Mouse (Mus musculus): ENCODE data around the gene Kcnh2. TPM values are rescaled to one million over a fixed set of nuclear protein-coding genes. Genes with fewer than 3 reads are reported as not detected.
A peak's percentile ranks its signal among the peaks of the same experiment; 100 is the strongest.

Gene Kcnh2
- polyA plus RNA-seq, 2 experiments = 3.8 to 16.2 TPM

DNA sequence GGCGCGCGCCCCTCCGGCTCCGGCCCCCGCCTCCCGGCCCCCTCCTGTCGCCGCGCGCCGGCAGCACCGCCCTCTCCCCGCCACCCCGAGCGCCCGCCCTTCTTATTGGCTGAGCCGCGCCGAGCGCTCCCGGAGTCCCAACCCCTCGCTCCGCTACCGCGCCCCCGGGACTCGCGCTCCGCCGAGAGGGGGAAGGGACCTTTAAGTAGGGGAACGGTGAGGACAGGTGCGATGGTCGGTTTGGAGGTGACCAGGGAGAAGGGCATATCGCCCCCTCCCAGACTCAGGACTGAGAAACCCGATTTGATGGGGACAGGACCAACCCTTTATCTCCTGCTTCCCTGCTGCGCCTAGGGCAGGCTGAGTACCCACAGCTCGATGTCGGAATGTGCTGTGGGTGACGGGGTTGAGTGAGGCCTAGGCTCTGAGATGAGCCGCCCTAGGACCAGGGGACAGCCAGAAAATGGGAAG, 332 bp upstream of the Kcnh2 start:
- Histone ChIP-seq H3K4me2 (replicated peaks; ENCODE audit: low read depth, low read length, severe bottlenecking) (peak overlapping the region; percentile 99), H3K27ac (replicated peaks; ENCODE audit: low read depth, low read length) (peak overlapping the region; percentile 67; the same call in 1 of the 2 replicates), H3K36me3 (ENCODE audit: control insufficient read depth, insufficient read depth, low read length) (no peaks in the 10 kb centered on the region), H3K4me1 (ENCODE audit: control insufficient read depth, insufficient read depth, low read length) (peaks cover 18% of the 10 kb centered on the region), H3K9ac (ENCODE audit: low read depth, low read length, severe bottlenecking) (peak overlapping the region; percentile 64; the same call in 1 of the 2 replicates), H3K27me3 (ENCODE audit: control insufficient read depth, insufficient read depth, low read length) (peaks cover 30% of the 10 kb centered on the region), H3K4me3 (replicated peaks; ENCODE audit: low read length) (peak overlapping the region; percentile 60), H3K9me3 (ENCODE audit: control insufficient read depth, low read length) (no peaks in the 10 kb centered on the region)
- WGBS = under 1% methylated on average over 28 of the region's 41 CpGs
- TF ChIP-seq POLR2A (IDR thresholded peaks at IDR 0.05; ENCODE audit: borderline replicate concordance, extremely low read depth, insufficient read depth, insufficient read length) = no peak
- ATAC-seq (ENCODE audit: low FRiP score, low read depth) (peak; percentile 82), DNase-seq (ENCODE audit: low spot score) (peak; percentile 80)

DNA sequence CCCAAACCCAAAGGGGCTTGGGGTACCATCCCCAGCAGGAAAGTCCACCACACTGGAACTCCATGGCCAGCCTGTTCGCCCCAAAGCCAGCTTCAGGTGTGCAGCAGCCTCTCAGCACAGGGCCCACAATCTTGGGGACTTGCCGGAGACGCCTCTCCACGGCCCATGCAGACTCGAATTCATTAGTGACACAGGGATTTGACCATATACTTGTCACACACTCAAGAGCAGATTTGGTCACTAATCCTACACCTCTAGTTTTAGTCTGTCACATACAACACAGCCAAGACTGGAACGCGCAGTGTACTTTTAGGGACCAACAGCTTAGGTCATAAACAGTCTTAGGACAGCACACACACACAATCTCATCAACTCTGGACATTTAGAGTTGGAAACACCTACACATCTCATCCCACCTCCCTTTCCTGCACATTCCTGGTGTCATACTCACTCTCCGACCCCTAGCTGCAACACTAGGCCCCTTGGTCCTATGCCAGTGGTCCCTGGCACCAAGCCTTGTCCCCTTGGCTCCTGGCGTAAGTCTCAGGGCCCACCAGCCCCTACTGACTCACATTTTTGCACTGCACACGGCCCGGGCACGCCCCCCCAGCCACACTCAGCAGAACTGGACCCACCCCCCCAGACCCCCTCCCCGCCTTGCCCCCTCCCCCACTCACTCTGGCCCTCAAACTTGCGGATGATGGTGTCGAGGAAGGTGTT, 713 bp downstream of the Kcnh2 start:
- Histone ChIP-seq H3K9me3 (ENCODE audit: control insufficient read depth, low read length) (no peaks in the 10 kb centered on the region), H3K27me3 (ENCODE audit: control insufficient read depth, insufficient read depth, low read length) (peaks cover 30% of the 10 kb centered on the region), H3K4me2 (replicated peaks; ENCODE audit: low read depth, low read length, severe bottlenecking) (peak overlapping the region; percentile 99), H3K4me1 (ENCODE audit: control insufficient read depth, insufficient read depth, low read length) (peaks cover 18% of the 10 kb centered on the region), H3K4me3 (replicated peaks; ENCODE audit: low read length) (peak overlapping the region; percentile 60), H3K36me3 (ENCODE audit: control insufficient read depth, insufficient read depth, low read length) (no peaks in the 10 kb centered on the region), H3K9ac (ENCODE audit: low read depth, low read length, severe bottlenecking) (peak overlapping the region; percentile 64), H3K27ac (replicated peaks; ENCODE audit: low read depth, low read length) (no peak overlapping the region)
- ATAC-seq (ENCODE audit: low FRiP score, low read depth) = no peak
- DNase-seq (ENCODE audit: low spot score) = no peak
- WGBS = 41% methylated on average over 13 of the region's 15 CpGs
- no peak for TF ChIP-seq POLR2A (IDR thresholded peaks at IDR 0.05; ENCODE audit: borderline replicate concordance, extremely low read depth, insufficient read depth, insufficient read length)

DNA sequence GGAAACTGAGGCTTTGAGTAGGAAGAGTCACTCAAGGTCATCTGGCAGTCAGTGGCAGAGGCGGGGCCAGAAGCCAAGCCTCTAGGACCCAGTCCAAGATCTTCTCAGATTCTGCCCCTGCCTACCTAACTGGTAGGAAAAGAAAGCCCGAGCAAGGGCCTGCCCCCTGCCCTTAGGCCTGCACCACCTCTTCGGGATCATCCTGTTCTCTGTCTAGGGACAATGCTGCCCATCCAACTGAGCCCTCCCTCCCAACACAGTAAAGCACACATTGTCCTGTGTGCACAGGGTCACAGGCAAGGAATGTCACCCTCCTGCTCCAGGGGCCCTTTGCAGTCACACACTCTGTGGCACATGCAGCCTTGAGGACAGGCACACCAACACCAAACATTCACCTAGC, 1.3 kb downstream of the Kcnh2 start:
- ATAC-seq (ENCODE audit: low FRiP score, low read depth) = no peak
- Histone ChIP-seq H3K4me1 (ENCODE audit: control insufficient read depth, insufficient read depth, low read length) (peaks cover 18% of the 10 kb centered on the region), H3K9ac (ENCODE audit: low read depth, low read length, severe bottlenecking) (no peak overlapping the region)

DNA sequence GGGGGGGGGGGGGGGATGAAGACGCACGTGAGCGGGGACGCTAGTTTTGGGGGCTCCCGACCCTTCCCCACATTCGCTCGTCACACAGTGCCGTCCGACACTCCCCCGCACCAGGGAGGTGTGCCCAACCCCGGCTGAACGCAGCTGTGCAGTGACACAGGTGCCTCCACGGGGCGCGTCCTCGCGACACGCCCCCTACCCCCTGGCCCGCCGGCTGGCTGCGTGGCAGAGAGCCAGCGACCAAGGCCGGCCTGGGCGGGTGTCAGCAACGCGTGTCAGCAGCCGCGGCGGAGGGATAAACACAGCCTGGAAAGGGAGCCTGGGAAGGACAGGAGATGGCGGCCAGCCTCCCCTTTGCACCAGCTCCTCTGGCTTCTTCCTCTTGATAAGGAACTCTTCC, 2.9 kb downstream of the Kcnh2 start:
- no peak for TF ChIP-seq POLR2A (IDR thresholded peaks at IDR 0.05; ENCODE audit: borderline replicate concordance, extremely low read depth, insufficient read depth, insufficient read length)
- H3K27ac ChIP-seq (replicated peaks; ENCODE audit: low read depth, low read length) = no peak overlapping the region
- peak overlapping the region; percentile 80 for H3K4me2 ChIP-seq (replicated peaks; ENCODE audit: low read depth, low read length, severe bottlenecking)
- H3K36me3 ChIP-seq (ENCODE audit: control insufficient read depth, insufficient read depth, low read length) = no peaks in the 10 kb centered on the region
- under 1% methylated on average over 20 of the region's 30 CpGs for WGBS
- H3K4me3 ChIP-seq (replicated peaks; ENCODE audit: low read length) = peak overlapping the region; percentile 43
- H3K4me1 ChIP-seq (ENCODE audit: control insufficient read depth, insufficient read depth, low read length) = peaks cover 18% of the 10 kb centered on the region
- H3K9me3 ChIP-seq (ENCODE audit: control insufficient read depth, low read length) = no peaks in the 10 kb centered on the region
- no peak for ATAC-seq (ENCODE audit: low FRiP score, low read depth)
- H3K27me3 ChIP-seq (ENCODE audit: control insufficient read depth, insufficient read depth, low read length) = peaks cover 30% of the 10 kb centered on the region
- no peak overlapping the region for H3K9ac ChIP-seq (ENCODE audit: low read depth, low read length, severe bottlenecking)
- peak; percentile 17 for DNase-seq (ENCODE audit: low spot score)

More for the DNA sequence above, 1.3 kb downstream of the Kcnh2 start:
- 65% methylated on average over 3 of the region's 3 CpGs for WGBS
- Histone ChIP-seq H3K4me2 (replicated peaks; ENCODE audit: low read depth, low read length, severe bottlenecking) (peak overlapping the region; percentile 99; the same call in 1 of the 2 replicates), H3K27me3 (ENCODE audit: control insufficient read depth, insufficient read depth, low read length) (peaks cover 30% of the 10 kb centered on the region), H3K4me3 (replicated peaks; ENCODE audit: low read length) (peak overlapping the region; percentile 60; the same call in 1 of the 2 replicates), H3K9me3 (ENCODE audit: control insufficient read depth, low read length) (no peaks in the 10 kb centered on the region), H3K36me3 (ENCODE audit: control insufficient read depth, insufficient read depth, low read length) (no peaks in the 10 kb centered on the region), H3K27ac (replicated peaks; ENCODE audit: low read depth, low read length) (no peak overlapping the region)
- no peak for TF ChIP-seq POLR2A (IDR thresholded peaks at IDR 0.05; ENCODE audit: borderline replicate concordance, extremely low read depth, insufficient read depth, insufficient read length)
- DNase-seq (ENCODE audit: low spot score) = no peak

DNA sequence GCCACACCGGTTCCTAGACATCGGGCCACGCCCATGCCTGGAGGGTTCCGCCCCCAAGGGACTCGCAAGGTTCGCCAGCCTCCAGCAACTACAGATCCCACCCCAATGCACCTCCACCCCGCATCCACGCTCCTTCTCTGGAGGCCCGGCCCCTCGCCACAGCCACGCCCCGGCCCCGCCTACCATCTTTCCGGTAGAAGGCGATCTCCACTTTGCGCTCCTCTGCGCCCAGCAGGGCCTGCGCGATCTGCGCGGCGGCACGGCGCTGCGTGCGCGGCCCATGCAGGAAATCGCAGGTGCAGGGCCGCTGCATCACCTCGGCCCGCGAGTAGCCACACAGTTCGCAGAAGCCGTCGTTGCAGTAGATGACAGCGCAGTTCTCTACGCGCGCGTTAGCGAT, 3.3 kb downstream of the Kcnh2 start:
- Histone ChIP-seq H3K4me1 (ENCODE audit: control insufficient read depth, insufficient read depth, low read length) (peaks cover 18% of the 10 kb centered on the region), H3K36me3 (ENCODE audit: control insufficient read depth, insufficient read depth, low read length) (no peaks in the 10 kb centered on the region), H3K27me3 (ENCODE audit: control insufficient read depth, insufficient read depth, low read length) (peaks cover 30% of the 10 kb centered on the region), H3K4me3 (replicated peaks; ENCODE audit: low read length) (peak overlapping the region; percentile 43), H3K9ac (ENCODE audit: low read depth, low read length, severe bottlenecking) (no peak overlapping the region), H3K4me2 (replicated peaks; ENCODE audit: low read depth, low read length, severe bottlenecking) (peak overlapping the region; percentile 80), H3K27ac (replicated peaks; ENCODE audit: low read depth, low read length) (no peak overlapping the region), H3K9me3 (ENCODE audit: control insufficient read depth, low read length) (no peaks in the 10 kb centered on the region)
- peak; percentile 32 for DNase-seq (ENCODE audit: low spot score)
- WGBS = under 1% methylated on average over 32 of the region's 41 CpGs
- no peak for TF ChIP-seq POLR2A (IDR thresholded peaks at IDR 0.05; ENCODE audit: borderline replicate concordance, extremely low read depth, insufficient read depth, insufficient read length)
- ATAC-seq (ENCODE audit: low FRiP score, low read depth) = peak; percentile 14; the same call in 1 of the 2 replicates
